Mouse (Mus musculus) B cell, adult 2 months (primary cell): ENCODE data around the gene Sema3g.

Experiments
- DNase-seq, 2 experiments: peaks; one replicate each; pipeline ENCODE4 v3.0.0; 2022

The Sema3g gene

GRCm38 (mm10) chr14:31233070-31233995, 15.7 kb downstream of the Sema3g start:
- DNase-seq, result no peak

GRCm38 (mm10) chr14:31233996-31234591, 16.4 kb downstream of the Sema3g start:
- DNase-seq, result peak; percentile 81 to 83

GRCm38 (mm10) chr14:31237101-31237882, 19.6 kb downstream of the Sema3g start:
- no peak for DNase-seq

GRCm38 (mm10) chr14:31240528-31240927, 22.9 kb downstream of the Sema3g start:
- no peak for DNase-seq

GRCm38 (mm10) chr14:31244777-31245176, 27.1 kb downstream of the Sema3g start:
- no peak for DNase-seq

- DNase-seq, result no peak
Measured at GRCm38 (mm10) chr14:31245946-31246345, 28.3 kb downstream of the Sema3g start.

GRCm38 (mm10) chr14:31248396-31248795, 30.7 kb downstream of the Sema3g start:
- DNase-seq, result no peak

- no peak for DNase-seq
Measured at GRCm38 (mm10) chr14:31250222-31251083, 32.8 kb downstream of the Sema3g start.

GRCm38 (mm10) chr14:31251084-31251604, 33.5 kb downstream of the Sema3g start, which contains the start of the genes Phf7 and Bap1:
Phf7 (minus strand) TSS chr14:31251317.
Bap1 (plus strand) TSS chr14:31251450.
- DNase-seq, result peak; percentile 99

GRCm38 (mm10) chr14:31251626-31252025, 34.0 kb downstream of the Sema3g start:
- DNase-seq, result no peak

GRCm38 (mm10) chr14:31252091-31252490, 34.4 kb downstream of the Sema3g start:
- no peak for DNase-seq

GRCm38 (mm10) chr14:31258476-31259050, 40.9 kb downstream of the Sema3g start:
- no peak for DNase-seq

- no peak for DNase-seq
Measured at GRCm38 (mm10) chr14:31260374-31260773, 42.7 kb downstream of the Sema3g start.

- no peak for DNase-seq
Measured at GRCm38 (mm10) chr14:31260932-31261331, 43.3 kb downstream of the Sema3g start.

- DNase-seq, result no peak
Measured at GRCm38 (mm10) chr14:31267649-31268048, 50.0 kb downstream of the Sema3g start.

- DNase-seq, result no peak
Measured at GRCm38 (mm10) chr14:31268301-31269001, 50.8 kb downstream of the Sema3g start.

GRCm38 (mm10) chr14:31269456-31270100, 51.9 kb downstream of the Sema3g start:
- DNase-seq, result no peak

GRCm38 (mm10) chr14:31271121-31271520, 53.5 kb downstream of the Sema3g start:
- DNase-seq, result no peak

GRCm38 (mm10) chr14:31272164-31272563, 54.5 kb downstream of the Sema3g start:
- peak; percentile 90 for DNase-seq
